Mouse (Mus musculus) T-helper 1 cell (primary cell): Measurements from ENCODE around the gene Ano6.
"Not testable (repeated sequence)": the region's sequence is repeated elsewhere in the genome, so short reads cannot be mapped to it uniquely, and the experiment has no call there.

ENCODE experiments used
- in situ Hi-C: fragments of 300-600 bp; cut with MboI, MseI; formaldehyde crosslinking; loops from one replicate; pipeline ENCODE4 v1.15.1; 2025; ENCODE audit warnings: high pct_unique_total_duplicates

Ano6 gene

DNA sequence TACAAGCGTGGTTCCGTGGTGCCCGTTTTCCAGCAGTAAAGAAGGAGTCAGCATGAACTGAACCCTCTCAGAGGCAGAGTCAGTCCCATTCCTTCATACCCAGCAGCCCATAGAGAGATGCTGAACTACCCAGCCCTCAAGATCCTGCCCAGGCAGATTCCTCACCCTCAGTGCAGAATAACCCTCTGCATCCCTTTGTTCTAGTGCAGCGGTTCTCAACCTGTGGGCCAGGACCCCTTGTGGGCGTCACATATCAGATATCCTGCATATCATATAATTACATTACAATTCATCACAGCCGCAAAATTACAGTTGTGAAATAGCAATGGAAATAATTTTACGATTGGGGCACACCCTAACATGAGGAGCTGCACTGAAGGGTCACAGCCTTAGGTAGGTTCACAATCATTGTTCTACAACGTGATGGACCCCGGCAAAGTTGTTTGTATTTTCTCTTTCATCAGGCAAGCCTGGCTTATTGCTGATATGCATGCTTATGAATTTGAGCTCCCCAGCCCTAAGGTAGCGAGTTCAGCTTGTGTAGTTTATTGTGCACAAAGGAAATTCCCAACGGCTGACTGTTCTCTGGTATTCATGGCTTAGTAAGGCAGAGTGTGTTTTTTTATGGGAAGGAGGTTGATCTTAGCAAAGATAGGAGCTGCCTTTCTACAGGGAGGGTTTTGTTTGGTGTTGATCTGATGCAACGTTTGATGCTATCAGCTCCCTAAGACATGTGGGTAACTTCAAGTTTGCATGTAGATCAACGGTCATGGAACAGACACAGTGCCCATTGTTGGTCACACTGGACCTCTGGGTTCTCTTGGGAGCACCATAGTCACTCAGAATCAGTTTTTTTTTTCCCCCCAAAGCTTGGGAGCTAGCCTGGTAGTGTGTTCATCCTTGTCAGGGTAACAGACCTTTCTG lies 33.0 kb downstream of the Ano6 start:
- in situ Hi-C loops: no loop called here

DNA sequence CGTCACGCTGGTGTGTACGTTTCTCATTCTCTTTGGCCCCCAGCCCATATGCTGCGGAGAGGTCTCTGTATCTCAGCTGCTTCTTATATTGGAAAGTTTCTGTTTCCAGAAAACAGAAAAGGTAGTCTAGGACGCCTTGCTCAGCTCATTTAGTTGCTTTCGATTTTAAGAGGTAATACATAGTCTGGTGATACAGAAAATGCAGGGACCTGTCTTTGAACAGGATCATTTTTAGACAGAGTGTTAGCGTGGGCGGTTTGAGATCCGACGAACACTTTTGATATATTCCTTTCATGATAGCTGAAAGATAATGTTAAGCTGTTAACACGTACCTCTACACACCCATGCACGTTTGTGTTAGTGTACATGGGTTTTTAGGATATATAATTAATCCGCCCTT lies 35.9 kb downstream of the Ano6 start:
- in situ Hi-C loops: no loop called here

DNA sequence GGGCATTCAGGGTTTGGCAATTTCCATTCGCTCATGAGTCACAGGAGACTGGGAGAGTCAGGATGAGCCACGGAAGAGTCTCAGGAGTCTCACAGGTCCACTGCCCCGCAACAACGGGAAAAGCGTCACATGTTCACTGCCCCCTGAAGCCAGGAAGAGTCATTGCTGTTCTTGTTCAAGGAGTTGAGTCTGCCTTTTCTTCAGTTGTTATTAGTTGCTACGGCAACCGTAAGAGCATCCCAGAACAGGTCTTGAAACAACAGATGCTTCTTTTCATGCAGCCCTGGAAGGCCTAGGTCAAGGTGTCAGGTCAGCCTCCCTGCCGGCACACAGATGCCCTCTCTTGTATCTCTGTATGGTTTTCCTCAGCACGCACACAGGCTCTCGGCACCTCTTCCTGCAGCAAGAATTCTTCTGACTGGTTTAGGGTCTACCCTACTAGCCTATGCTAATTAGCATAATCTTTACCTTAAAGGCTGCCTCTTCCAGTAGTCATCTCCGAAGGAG lies 36.9 kb downstream of the Ano6 start:
- in situ Hi-C loops: no loop called here

- in situ Hi-C loops: not testable (repeated sequence)
These were observed 37.5 kb downstream of the Ano6 start for GRCm38 (mm10) chr15:95828018-95828646.

GRCm38 (mm10) chr15:95828647-95829254 lies 38.1 kb downstream of the Ano6 start:
- in situ Hi-C loops: no loop called here

DNA sequence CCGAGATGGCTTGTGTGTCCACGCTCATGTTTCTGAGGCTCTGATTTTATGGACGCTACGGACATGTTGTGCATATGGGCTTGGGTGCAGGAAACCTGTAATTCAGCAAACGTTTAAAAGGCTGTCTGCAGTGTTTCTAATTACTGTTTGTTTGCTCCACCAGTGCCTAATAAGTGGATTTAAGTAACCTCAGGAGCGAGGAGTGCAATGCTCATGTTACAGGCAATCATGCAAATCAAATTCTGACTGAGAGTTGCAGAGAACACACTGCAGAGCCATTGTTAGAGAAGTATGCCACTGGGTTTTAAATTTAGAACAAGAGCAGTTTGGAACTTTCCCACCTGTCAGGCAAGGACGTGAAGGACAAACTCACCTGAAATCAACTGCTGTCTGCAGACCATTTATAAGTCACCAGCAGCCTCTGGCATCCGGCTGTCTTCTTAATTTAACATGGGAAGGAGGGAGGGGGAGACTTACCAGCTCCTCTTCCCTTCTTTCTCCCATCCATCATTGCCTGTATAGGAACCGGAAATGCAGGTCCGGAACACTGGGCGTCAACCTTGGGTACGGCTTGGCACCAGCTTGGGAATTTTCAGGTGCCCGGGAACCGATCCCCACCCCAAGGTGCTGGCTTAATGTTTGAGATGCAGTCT lies 39.0 kb downstream of the Ano6 start:
- in situ Hi-C loops: no loop called here

- in situ Hi-C loops: no loop called here
These were observed 39.5 kb downstream of the Ano6 start for GRCm38 (mm10) chr15:95830206-95830560.

GRCm38 (mm10) chr15:95833292-95833691 lies 42.6 kb downstream of the Ano6 start:
- in situ Hi-C loops: no loop called here

DNA sequence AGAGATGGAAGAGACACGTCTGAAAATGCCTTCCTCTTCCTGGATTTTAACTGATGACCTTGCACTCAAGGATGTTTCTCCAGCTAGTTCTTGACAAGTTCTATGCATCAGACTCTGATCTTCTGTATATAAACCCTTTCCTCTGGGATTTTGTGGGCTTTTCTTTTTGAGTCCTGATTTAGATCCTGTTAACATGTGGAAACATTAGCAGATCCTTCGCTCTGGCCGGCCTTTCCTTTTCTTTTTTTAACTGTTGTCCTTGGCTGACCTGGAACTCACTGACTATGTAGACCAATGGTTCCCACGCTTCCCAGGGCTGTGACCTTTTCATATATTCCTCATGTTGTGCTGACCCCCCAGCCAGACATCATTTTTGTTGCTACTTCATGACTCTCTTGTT lies 45.4 kb downstream of the Ano6 start:
- in situ Hi-C loops: no loop called here

- in situ Hi-C loops: no loop called here
These were observed 46.2 kb downstream of the Ano6 start for GRCm38 (mm10) chr15:95836646-95837434.

DNA sequence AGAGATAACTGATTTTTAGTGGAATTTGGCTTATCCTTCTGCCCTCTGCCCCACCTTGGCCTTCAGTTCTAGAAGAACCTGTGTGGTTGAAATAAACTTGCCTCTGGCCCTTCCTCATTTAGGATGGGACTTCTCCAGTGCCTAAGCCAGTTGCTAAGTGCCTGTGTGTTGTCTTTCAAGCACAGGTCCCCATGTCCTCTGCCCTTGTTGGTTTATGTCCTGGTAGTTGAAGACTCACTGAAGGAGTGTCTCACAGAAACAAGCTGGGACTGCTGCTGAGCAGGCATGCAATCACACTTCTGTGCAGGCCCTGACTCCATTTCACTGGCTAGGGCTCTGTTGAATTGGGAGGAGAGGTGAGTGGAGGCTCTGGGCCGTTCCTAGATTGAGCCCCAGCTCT lies 46.9 kb downstream of the Ano6 start:
- in situ Hi-C loops: no loop called here

DNA sequence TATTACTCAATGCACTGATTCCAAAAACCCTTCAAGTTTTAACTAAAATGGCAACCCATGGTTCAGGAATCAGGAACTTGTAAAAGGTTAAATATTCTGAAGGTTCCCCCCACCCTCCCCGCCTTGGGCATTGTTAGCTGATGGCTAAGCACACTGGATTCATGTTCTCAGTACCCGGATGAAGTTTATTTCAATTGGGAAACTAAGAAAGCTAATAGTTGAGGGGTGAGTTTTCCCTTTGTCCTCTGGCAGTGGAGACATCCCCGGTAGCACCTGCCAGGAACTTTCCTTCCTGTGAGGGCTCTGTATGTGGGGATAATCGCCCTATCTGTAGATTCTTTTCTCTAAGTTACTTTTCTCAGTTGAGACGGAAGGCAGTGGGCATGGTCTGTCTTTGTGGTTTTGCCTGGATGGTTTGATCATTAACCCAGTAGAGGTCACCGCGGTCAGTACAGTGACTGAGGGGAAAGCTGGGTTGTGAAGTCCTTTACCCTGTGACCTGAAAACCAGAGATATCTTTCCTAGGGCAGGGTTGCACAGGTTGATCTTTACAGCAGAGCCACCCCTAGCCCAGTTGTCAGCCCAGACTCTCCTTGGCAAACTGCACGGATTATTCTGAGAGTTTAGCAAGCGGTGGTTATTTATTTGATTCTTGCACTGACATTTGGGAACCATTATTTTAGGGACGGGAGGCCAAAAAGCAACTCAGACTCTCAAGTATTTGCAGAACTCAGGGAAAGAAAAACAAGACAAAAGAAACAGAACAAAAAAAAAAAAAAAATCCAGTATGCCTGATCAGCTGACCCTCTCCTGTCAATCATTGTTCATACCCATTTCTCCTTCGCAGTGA lies 47.8 kb downstream of the Ano6 start:
- in situ Hi-C loops: no loop called here

DNA sequence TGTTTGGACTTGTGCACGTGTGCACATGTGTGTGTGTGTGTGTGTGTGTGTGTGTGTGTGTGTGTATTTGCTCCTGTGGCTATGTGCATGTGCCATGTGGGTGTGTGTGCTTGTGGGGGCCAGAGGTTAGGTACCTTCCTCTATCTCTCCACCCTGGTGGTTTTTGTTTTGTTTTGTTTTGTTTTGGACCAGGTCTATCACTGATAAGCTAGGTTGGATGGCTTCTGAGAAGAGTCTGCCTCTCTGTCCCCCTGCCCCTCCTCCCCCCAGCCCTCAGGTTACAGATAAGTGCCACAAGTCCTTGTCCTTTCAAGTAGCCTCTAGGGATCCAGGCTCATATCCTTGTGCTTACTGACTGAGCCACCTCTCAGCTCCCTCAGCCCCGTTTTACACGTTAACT lies 49.1 kb downstream of the Ano6 start:
- in situ Hi-C loops: no loop called here

GRCm38 (mm10) chr15:95843183-95843949 lies 52.7 kb downstream of the Ano6 start:
- in situ Hi-C loops: no loop called here

DNA sequence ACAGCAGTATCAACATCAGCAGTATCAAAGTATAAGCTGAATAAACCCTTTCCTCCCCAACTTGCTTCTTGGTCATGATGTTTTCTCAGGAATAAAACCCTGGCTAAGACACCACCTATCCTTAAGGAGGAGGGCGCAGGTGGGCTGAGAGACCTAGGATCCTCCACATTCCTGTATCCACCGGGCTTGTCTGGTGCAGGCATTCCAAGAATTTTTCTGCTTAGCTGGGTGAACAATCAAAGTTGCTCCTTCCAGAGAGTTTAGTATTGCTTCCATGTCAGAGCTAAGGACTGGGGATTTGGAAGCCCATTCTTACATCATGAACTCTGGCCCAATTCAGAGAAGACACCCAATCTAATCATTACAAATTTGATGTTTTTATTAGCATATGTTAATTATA lies 53.8 kb downstream of the Ano6 start:
- in situ Hi-C loops: no loop called here

- in situ Hi-C loops: no loop called here
These were observed 55.5 kb downstream of the Ano6 start for GRCm38 (mm10) chr15:95846102-95846501.

DNA sequence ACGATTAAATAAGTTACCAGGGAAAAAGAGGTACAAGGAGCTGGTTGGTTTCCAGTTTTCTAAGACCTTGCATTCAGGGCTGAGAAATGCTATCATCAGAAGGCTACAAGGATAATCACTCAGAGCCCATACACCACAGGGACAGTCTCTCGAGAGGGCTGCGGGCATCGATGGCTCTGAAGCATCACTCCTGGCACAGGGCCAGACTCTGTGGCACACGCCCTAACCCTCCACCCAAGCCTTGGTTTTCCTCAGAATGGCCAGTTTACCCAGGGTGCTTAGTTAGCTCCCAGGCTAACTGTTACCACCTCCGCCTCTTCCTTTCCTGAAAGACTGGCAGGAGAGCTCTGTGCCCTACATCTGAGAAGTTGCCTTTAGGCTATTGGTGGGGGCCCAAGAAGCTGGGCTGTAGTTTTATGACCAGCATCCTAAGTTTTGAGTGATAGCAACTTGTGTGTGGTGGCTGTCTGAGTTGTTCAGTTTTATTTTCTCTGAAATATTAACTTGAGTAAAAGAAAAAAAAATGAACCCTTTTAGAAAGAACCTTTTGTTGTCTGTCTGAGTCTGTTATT lies 57.9 kb downstream of the Ano6 start:
- in situ Hi-C loops: no loop called here

GRCm38 (mm10) chr15:95849513-95850411 lies 59.1 kb downstream of the Ano6 start:
- in situ Hi-C loops: no loop called here
